Mouse (Mus musculus) liver, embryonic 14.5 days (tissue): ENCODE measurements at regions not wholly inside any gene's neighbourhood (a gene's known extent, or its start where the extent isn't known, plus 50 kb on each side); places are given as distances from the start of the nearest gene placed in this dataset.

Experiments
- CTCF ChIP-seq: IDR thresholded peaks from 2 replicates; pipeline ENCODE4 v1.5.1; 2016; ENCODE audit warnings: antibody characterized with exemption, low read depth, control low read depth
- EP300 ChIP-seq: IDR thresholded peaks from 2 replicates; pipeline ENCODE4 v1.6.1; 2016; ENCODE audit warnings: antibody characterized with exemption, low read depth

DNA sequence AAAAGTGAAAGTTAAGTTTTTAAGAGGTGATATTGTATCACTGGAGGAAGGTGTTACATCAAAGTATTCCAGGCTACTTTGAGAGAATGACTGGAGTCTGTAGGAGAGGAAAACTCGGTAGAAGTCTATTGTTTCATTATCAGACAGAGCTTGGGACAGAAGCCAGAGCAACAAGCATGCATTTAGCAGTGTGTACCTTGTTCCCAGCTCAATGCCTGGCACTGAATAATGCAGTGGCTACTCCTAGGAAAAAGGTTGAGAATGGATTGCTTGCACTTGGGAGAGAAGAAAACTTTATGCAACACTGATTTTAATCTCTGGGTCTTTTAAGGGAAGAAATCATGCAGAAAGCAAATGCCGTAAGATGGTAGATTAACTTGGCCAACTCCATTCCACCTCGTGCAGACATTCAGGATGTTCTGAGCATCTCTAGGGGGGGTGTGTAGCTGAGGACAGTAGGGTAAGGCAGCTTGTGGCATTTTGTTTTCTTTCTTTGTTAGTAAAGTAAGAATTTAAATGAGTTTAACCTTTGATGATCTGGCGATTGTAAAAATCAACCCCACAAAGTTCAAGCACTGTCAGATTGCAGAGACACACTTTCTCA lies 138.5 kb upstream of the Astn2 start:
- no peak for TF ChIP-seq CTCF
- no peak for TF ChIP-seq EP300
